8 mouse cellular contexts compared by ENCODE assay signal in the genomic region with DNA sequence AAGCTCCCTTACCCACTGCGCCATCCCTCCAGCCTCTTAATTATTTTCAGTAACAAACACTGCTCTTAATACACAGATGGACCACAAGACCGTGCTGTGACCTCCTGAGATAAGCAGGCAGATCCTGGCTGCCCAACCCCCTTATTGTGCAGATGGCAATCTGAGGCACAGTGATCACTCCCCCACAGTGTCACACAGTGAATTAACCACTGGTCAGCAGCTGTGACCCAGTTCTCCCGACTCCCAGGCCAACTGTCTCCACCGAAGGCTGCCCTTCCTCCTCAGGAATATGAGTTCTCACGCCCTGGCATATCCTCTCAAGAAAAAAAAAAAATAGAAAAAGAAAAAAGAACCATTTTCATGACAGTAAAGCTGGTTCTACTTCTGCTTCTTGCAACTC. TPM values are rescaled to one million over a fixed set of nuclear protein-coding genes. Genes with fewer than 3 reads are reported as not detected.
DNase-seq lines count a peak whose midpoint lies in the region; ATAC-seq and TF ChIP-seq lines count a peak whose summit lies in the region.

No protein-coding gene starts in this region.

- 0 out of 2 replicates have a peak, but pooled peaks have one; percentile 36 for ATAC-seq in lung, embryonic 14.5 days (ENCODE audit: insufficient read depth)
- 0 out of 2 replicates have a peak, but pooled peaks have one; percentile 8 for ATAC-seq in hindbrain, embryonic 15.5 days (ENCODE audit: low FRiP score, low read depth)

- no peak for TF ChIP-seq CTCF in lung, embryonic 14.5 days (IDR thresholded peaks at IDR 0.05; ENCODE audit: low read depth)

- H3K27me3 ChIP-seq in lung, embryonic 14.5 days (ENCODE audit: insufficient read depth, low read length) = no peaks in the 10 kb centered on the region
- no peaks in the 10 kb centered on the region for H3K27me3 ChIP-seq in hindbrain, embryonic 15.5 days

- no peaks in the 10 kb centered on the region for H3K36me3 ChIP-seq in lung, embryonic 14.5 days (ENCODE audit: insufficient read depth)
- H3K36me3 ChIP-seq in hindbrain, embryonic 15.5 days = no peaks in the 10 kb centered on the region

- 44% methylated on average over 5 of the region's 5 CpGs for WGBS in lung, embryonic 14.5 days
- 37% methylated on average over 5 of the region's 5 CpGs for WGBS in hindbrain, embryonic 15.5 days

- H3K4me2 ChIP-seq in lung, embryonic 14.5 days = no peak overlapping the region
- no peak overlapping the region for H3K4me2 ChIP-seq in hindbrain, embryonic 15.5 days

- H3K9me3 ChIP-seq in lung, embryonic 14.5 days (ENCODE audit: low read depth, low read length) = no peaks in the 10 kb centered on the region
- H3K9me3 ChIP-seq in hindbrain, embryonic 15.5 days = no peaks in the 10 kb centered on the region

- DNase-seq in lung, embryonic 14.5 days = peak; percentile 22
- DNase-seq in lung, postnatal 25 days (ENCODE audit: low spot score) = no peak
- DNase-seq in cerebellum, postnatal 36 days = peak; percentile 59 to 72
- peak; percentile 54 for DNase-seq in lung, postnatal 36 days
- DNase-seq in thymus, postnatal 4 days = no peak
- no peak for DNase-seq in right cerebral cortex, postnatal 4 days
- no peak for DNase-seq in frontal cortex, postnatal 36 days (ENCODE audit: low spot score in 2 of 2)

- no peak overlapping the region for H3K4me3 ChIP-seq in lung, embryonic 14.5 days (ENCODE audit: low read depth, low read length)
- no peak overlapping the region for H3K4me3 ChIP-seq in hindbrain, embryonic 15.5 days

- peak overlapping the region; percentile 82 for H3K27ac ChIP-seq in lung, embryonic 14.5 days (ENCODE audit: low read depth)
- H3K27ac ChIP-seq in hindbrain, embryonic 15.5 days (replicated peaks) = peak overlapping the region; percentile 46

- H3K4me1 ChIP-seq in lung, embryonic 14.5 days (ENCODE audit: insufficient read depth) = 0 out of 2 replicates have a peak, but pooled peaks cover 4% of the 10 kb centered on the region
- H3K4me1 ChIP-seq in hindbrain, embryonic 15.5 days (replicated peaks) = no peaks in the 10 kb centered on the region

- no peak overlapping the region for H3K9ac ChIP-seq in lung, embryonic 14.5 days
- no peak overlapping the region for H3K9ac ChIP-seq in hindbrain, embryonic 15.5 days

RNA-seq across cellular contexts. Expression of a gene that starts 14.5 kb away (rescaled TPM):
- 32.5 and 36.3 TPM in 2 replicates for polyA plus RNA-seq in lung, embryonic 14.5 days (2014; fragmentation: Nextera tagmentation; extraction: Ambion mirVana)
- 19.9 and 22.2 TPM in 2 replicates for polyA plus RNA-seq in hindbrain, embryonic 15.5 days (2015; fragmentation: Nextera tagmentation; extraction: Ambion mirVana)

RNA-seq across cellular contexts. Expression of a gene that starts 35.6 kb away (rescaled TPM):
- polyA plus RNA-seq in lung, embryonic 14.5 days (2014; fragmentation: Nextera tagmentation; extraction: Ambion mirVana) = 0.46 and 0.85 TPM in 2 replicates
- polyA plus RNA-seq in hindbrain, embryonic 15.5 days (2015; fragmentation: Nextera tagmentation; extraction: Ambion mirVana) = 0.07 TPM in 1 of 2 replicates, not detected in the other

Comparison
In these comparisons a context has a peak if more than half of its experiments do, and no peak if none do; other contexts are left out.
1. DNase-seq: peak in lung, embryonic 14.5 days (single experiment), cerebellum, postnatal 36 days (2 of 2) and lung, postnatal 36 days (single experiment); none in lung, postnatal 25 days (single experiment), thymus, postnatal 4 days (single experiment), right cerebral cortex, postnatal 4 days (single experiment) and frontal cortex, postnatal 36 days (0 of 2).